Mouse (Mus musculus): Measurements from ENCODE around the gene Smarcc2.

DNA sequence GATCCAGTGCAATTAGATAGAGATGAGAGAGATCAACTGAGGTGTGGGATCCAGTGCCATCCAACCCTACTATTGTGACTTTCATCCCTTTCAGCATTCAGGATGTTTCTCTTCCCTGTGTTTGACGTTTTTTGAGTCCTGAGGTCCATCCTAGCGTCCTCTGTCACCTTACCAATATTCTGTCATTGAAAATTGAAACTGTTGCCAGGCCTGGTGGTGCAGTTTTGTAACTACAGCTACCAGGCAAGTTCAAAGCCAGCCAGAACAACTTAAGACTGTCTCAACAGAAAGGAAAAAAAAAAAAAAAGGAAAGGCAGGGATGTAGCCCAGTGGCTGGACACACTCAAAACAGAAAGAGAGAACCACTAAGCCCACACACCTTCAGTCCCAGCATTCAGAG, 36.2 kb downstream of the Smarcc2 start:
- TF ChIP-seq CTCF (IDR thresholded peaks at IDR 0.05; ENCODE audit: low read depth, low read length), result no peak
- no peak for TF ChIP-seq TAL1 (conservative IDR thresholded peaks at IDR 0.05; ENCODE audit: low read depth, low read length)
- TF ChIP-seq GATA1 (IDR thresholded peaks at IDR 0.05; ENCODE audit: borderline replicate concordance, low read length), result no peak
